Mouse (Mus musculus): Measurements from ENCODE around the gene Kcnc2.

DNA sequence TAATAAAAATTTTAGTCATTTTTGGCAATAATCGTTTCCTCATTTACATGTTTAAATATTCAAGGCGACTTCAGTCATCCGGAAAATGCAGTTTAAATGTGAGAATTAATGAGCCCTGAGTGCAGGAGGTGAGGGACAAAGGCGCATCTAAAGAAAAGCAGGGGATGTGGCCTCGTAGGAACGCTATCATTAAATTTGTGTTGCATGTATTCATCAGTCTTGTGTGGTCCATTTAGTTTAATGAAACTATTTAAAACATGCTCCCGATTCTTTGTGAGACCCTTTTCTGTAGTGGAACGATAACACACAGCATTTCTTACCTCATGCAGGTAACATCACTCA is 87.4 kb downstream of the Kcnc2 start:
- TF ChIP-seq POLR2A (IDR thresholded peaks at IDR 0.05; ENCODE audit: insufficient read length, low read depth) = no peak
- no peak for TF ChIP-seq SRF (IDR thresholded peaks at IDR 0.05; ENCODE audit: control insufficient read depth, insufficient read length, low read depth)
- TF ChIP-seq USF1 (IDR thresholded peaks at IDR 0.05; ENCODE audit: low read depth) = no peak
- no peak for TF ChIP-seq MYOG (IDR thresholded peaks at IDR 0.05; ENCODE audit: control insufficient read depth in 1 of 3, insufficient read depth in 1 of 3, insufficient read length in 2 of 3, low read depth in 2 of 3)
- TF ChIP-seq TCF12 (IDR thresholded peaks at IDR 0.05; ENCODE audit: insufficient read depth, poor library complexity, severe bottlenecking) = no peak
- TF ChIP-seq E2F4 (IDR thresholded peaks at IDR 0.05; ENCODE audit: insufficient read depth) = no peak
- TF ChIP-seq TCF3 (IDR thresholded peaks at IDR 0.05; ENCODE audit: insufficient read length, low read depth) = no peak
- TF ChIP-seq MYOD1 (IDR thresholded peaks at IDR 0.05; ENCODE audit: control insufficient read depth in 1 of 3, insufficient read length in 2 of 3, low read depth in 2 of 3) = no peak
- TF ChIP-seq MAX (IDR thresholded peaks at IDR 0.05; ENCODE audit: low read depth) = no peak
- no peak for TF ChIP-seq POLR2AphosphoS2 (IDR thresholded peaks at IDR 0.05; ENCODE audit: insufficient read length, low read depth)
- TF ChIP-seq CEBPB (IDR thresholded peaks at IDR 0.05; ENCODE audit: insufficient read depth, poor library complexity, severe bottlenecking) = no peak
- no peak for TF ChIP-seq REST (IDR thresholded peaks at IDR 0.05; ENCODE audit: insufficient read depth, insufficient read length)
